Mouse (Mus musculus): ENCODE measurements around the gene B3gnt8.

B3gnt8 gene

DNA sequence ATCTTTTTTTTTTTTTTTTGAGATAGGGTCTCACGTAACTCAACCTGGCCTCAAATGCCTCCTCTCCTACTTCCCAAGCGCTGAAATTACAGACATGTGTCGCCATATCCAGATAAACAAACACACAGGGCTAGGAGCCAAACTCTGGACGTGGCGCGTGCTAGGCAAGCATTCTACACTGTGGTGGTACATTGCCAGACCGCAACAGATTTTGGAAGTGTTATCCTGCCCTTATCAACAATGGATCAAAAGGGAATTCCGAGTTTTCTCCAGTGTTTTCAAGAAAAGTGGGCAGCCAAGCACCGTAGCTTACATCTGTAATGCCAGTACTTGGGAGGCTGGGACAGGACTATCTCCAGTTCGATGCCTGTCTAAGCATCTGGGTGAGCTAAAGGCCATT, 31.3 kb downstream of the B3gnt8 start:
- DNase-seq (ENCODE audit: low read depth, low spot score) = no peak

DNA sequence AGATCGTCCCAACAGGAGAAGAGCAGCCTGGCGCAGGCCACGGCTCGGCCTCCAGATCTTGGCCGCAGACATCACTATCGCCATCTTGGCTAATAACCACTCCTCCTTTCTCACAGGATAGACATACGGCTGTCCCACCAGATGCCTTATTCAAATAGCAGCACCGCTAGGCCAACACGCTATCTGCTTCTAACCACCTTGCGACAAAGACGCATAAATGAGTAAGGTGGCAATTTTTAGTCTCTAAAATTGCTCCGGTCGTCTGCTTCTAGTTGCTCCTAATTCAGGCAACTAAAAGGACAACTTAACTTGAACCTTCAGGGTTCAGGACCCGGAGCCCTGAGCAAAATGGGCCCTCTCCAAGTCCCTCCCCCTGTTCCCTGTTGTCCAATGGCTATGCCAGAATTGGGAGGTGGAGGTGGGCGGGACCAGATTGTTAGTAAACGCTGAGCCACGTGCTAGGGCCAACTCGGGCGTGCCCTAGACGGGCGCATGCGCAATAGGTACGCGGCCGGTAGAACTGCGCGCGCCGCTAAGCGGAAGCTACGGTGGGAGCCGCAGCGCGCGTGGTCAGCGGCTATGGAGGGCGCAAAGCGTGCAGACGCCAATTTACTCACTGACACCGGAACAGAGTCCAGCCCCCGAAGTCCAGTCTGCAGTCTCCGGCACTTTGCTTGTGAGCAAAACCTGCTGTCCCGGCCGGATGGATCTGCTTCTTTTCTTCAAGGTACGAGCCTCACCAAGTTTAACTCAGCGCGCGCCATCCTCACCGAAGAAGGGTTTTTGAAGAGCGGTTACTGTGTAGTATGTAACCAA, 32.4 kb downstream of the B3gnt8 start, which contains the start of the genes Bckdha and Exosc5:
Gene Bckdha (minus strand): TSS at position 325 of the 816 bp plus-strand sequence.
Gene Exosc5 (plus strand): TSS at position 508 of the 816 bp plus-strand sequence.
- DNase-seq (ENCODE audit: low read depth, low spot score) = peak; percentile 100

DNA sequence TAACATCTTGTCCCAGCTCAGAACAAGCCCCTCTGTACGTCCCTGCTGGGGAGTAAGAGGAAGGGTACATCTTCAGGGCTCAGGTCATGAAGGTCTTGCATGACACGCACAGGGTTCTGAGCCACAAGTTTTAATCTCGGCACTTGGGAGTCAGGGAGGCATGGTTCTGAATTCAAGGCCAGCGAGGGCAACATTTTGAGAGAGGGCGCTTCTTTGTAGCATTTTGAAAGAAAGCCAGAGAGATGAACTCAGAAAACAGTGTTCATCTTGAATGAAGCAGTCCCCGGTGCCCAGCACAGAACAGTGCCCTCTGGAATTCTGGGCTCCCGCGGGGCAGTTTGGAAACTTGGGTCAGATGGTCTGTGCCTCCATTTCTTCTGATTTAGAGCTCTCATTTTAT, 39.9 kb downstream of the B3gnt8 start:
- DNase-seq (ENCODE audit: low read depth, low spot score) = no peak

DNA sequence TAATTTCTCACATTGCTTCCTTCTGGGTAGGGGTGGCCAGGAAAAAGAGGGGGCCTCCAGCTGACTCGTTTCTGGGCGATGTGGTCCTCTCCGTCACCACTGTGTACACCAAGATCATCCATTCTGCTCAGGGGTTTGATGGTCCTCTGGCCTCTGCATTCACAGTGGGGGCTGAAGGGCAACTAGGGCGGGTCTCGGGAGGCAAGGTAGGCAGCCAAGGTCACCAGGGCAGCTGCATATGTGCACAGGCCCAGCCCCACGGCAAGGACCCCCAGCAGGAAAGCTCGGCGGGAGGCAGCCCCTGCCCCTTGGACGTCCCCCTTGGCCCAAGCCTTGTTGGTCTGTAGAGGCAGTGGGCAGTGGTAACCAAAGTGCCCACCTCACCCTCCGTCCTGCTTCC, 42.7 kb downstream of the B3gnt8 start:
- DNase-seq (ENCODE audit: low read depth, low spot score) = peak; percentile 70

DNA sequence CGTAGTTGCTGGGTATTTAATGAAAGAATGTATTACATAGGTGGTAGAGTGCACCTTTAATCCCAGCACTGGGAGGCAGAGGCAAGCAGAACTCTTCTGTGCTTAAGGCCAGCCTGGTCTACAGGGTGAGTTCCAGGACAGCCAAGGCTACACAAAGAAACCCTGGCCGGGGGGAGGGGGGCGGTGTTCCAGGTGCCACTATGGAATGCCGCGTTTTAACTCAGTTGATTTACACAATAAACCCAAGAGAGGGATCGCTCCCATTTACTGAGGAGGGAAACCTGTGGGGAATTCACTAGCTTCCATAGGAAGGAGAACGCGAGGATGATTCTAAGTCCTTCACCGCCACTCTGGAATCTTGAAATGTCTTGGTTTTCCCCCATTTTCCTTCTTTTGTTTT, 43.2 kb downstream of the B3gnt8 start:
- peak; percentile 94 for DNase-seq (ENCODE audit: low read depth, low spot score)

DNA sequence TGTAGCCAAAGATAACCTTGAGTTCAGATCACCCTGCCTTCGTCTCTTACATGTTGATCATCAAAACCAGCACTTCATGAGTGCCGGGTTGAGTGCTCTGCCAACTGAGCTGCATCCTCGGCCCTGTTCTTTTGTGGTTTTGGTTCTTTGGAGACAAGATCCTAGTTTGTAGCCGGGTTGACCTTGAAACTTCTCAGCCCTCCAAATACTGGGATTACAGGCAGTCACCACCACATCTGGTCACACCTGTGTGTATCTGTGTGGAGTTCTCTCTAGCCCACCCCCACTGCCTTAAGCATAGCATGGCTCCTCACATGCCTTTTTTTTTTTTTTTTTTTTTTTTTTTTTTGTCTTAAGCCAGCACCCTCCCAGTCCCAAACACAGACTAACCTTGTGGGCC, 43.6 kb downstream of the B3gnt8 start:
- peak; percentile 62 for DNase-seq (ENCODE audit: low read depth, low spot score)

DNA sequence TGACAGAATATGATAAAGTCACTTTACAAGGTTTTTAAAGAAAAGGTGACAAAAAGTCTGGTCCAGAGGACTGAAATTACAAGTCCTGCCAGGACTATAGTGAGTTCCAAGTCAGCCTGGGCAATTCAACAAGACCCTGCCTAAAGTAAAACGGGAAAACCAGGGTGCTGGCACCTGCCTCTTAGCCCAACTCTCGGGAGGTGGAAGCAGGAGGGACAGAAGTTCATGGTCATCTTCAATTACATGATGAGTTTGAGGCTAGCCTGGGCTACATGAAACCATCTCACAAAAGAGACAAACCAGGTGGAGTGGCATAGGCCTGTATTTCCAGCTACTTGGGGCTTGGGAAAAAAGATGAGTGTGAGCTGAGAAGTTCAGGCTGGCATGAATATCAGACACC, 45.2 kb downstream of the B3gnt8 start:
- DNase-seq (ENCODE audit: low read depth, low spot score) = no peak

DNA sequence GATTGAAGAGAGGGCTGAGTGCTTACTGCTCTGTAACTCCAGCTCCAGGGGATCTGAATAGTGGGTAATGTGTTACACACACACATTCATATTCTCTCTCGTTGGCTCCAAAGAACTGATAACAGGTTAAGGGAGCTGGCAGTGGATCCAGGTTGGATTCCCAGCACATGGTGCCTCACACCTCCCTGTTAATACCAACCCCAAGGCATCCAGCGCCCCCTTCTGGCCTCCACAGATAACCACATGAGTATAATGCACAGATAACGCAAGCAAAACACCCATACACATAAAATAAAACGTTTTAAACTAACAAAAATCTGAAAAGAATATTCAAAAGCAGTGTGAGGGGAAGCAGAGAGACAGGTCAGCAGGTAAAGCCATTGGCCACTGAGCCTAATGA, 46.0 kb downstream of the B3gnt8 start:
- DNase-seq (ENCODE audit: low read depth, low spot score) = peak; percentile 75

DNA sequence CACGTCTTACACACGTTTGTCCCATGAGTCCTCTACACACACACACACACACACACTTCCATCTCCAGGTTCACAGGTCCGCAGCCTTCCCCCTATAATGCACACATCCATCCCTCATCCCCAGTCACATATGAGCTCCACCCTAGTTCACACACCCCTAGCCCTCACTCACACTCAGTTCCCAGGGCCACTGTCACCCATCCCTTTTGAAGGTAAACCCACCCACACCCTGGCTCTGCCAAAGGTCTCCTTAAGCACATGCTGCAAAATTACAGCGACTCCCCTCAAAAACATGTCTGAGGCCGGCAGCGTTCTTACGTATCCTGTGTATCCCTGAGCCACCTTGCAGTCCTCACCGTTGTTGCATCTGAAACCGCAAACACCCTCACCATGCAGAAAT, 47.8 kb downstream of the B3gnt8 start:
- no peak for DNase-seq (ENCODE audit: low read depth, low spot score)

DNA sequence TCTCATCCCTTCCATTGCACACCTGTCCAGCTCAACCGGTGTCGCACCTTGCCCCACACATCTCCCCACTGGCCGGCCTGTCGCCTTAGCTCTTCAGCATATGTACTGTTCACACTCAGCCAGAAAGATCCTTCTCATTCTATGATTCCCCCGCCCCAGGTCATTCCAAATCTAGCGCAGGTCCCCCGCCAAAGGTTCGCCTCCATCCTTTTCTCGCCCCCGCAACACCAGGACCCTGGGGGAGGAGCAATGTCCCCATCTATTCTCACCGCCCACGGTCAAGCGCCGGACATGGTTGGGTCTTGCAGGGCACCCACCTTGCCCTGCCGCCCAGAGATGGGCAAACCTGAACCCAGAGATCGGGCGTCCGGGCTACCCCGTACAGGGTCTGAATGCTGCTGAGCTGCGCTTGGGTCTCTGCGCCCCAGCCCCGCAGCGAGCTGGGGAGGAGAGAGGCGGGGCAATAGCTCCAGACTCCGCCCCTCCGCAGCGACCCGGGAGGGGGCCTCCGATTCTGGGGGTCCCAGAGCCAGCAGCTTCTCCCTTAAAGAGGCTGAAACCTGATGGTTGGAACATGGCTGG, 48.4 kb downstream of the B3gnt8 start, which contains the start of gene Tmem91:
Gene Tmem91 (minus strand): TSS at position 448 of the 582 bp plus-strand sequence.
- no peak for DNase-seq (ENCODE audit: low read depth, low spot score)

DNA sequence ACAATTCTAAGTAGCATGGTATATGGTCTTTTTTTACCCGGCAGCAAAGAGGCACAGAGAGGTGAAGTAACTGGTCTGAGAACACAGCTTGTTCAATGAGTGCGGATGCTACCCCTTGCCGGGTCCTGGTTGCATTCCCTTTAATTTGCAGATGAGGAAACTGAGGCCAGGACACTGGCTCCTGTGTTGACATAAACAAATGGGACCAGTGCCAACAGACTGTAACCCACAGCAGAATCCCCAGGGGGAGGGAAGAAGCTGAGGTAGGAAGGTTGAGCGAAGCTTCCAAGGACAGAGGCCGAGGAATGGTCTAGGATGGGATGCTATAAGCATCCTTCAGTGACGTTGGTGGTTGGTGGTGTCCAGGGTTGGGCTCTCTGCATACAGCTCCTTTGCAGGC, 49.0 kb downstream of the B3gnt8 start:
- no peak for DNase-seq (ENCODE audit: low read depth, low spot score)

DNA sequence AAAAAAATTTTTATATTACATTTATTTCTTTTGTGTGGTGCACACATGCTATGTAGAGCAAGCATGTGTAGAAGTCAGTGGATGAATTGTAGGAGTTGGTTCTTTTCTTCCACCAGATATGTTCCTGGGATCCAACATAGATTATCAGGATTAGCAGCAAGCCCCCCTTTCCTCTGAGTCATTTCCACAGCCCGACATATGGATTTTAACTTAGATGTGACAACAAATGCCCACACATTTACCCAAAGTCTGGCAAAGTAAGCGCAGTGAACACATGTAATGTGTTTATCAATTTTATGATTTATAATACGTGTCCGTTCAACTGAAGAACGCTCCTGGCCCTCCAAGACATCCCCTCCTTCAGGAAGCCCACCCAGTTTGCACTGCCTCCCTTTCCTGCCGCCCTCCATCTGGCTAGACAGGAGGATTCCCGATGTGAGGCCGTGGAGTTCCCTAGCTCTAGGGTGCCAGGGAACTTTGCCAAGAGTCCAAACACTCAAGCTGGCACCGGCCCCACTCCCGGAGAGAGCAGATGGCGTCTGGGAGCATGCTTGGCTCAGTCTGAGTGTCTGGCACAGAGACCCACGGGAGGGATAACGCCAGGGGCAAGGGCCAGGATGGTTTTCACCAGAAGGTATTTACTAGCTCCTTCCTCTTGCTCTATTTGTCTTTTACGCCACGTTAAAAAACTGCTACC, 49.8 kb downstream of the B3gnt8 start:
- DNase-seq (ENCODE audit: low read depth, low spot score) = no peak

DNA sequence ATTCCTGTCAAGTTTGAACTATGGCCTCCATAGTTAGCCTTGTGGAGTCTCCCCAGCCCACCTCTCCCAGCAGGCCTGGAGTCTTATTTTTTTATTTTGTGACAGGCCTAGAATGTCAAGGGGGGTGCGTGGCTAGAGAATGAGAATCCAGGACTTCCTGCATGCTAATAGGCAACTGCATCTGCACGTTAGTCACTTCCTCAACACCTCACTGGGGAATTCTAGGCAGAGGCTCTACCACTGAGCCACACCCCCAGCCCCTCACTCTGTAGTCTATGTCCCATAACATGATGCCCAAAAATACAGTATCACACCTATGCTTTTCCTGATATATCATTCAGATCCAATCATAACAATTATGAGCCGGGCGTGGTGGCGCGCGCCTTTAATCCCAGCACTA, 50.6 kb downstream of the B3gnt8 start:
- DNase-seq (ENCODE audit: low read depth, low spot score) = no peak

DNA sequence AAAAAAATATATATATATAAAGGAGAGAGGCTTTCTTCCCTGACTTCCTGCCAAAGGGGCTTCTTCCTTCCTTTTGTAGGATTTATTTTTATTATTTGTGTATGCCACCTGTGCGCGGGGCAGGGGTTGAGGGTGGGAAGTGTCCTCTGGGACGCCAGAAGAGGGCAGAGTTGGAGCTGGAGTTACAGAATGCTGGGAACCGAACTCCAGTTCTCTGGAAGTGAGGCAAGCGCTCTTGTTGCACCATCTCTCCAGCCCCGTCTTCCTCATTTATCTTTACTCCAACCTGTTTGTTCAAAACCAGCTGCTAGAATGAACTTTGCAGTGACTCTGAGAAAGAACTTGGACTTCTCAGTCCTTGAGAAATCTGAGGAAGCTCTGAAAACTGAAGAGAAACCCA, 53.5 kb downstream of the B3gnt8 start:
- no peak for DNase-seq (ENCODE audit: low read depth, low spot score)

DNA sequence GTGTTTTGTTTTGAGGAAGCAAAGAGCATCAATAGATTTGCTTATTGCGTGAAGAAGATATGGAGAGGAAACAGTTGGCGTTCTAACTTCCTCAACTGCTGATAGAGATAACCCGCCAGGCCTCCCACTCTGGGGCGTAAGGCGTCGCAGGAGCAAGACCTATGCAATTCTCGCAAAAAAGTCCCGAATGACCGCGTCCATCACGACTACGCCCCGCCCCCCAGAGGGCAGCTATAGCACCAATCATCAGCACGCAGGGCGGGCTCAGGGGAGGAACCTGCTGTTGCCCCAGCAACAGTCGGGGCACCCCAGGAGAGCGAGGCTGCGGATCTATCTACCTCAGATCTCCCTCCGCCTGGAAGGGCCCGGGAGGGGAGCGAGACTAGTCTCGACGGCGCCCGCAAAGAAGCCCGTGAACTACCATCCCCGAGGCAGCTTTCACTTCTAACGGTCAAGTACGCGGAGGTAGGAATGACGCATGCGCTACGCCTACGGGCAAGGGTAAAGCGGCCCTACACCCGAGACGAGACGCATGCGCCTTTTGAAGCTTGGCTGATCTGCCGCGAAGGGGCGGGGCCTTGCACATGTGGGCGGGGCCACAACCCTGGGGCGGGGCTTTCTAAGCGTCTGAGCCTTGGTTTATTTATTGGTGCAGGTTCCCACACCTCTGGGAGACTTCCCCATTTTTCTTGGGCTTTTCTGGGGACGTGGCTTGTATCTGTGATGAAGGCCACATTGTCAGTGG, 54.2 kb downstream of the B3gnt8 start, which contains the start of gene B9d2:
Gene B9d2 (plus strand): TSS at position 267 of the 745 bp plus-strand sequence.
- DNase-seq (ENCODE audit: low read depth, low spot score) = peak; percentile 98

DNA sequence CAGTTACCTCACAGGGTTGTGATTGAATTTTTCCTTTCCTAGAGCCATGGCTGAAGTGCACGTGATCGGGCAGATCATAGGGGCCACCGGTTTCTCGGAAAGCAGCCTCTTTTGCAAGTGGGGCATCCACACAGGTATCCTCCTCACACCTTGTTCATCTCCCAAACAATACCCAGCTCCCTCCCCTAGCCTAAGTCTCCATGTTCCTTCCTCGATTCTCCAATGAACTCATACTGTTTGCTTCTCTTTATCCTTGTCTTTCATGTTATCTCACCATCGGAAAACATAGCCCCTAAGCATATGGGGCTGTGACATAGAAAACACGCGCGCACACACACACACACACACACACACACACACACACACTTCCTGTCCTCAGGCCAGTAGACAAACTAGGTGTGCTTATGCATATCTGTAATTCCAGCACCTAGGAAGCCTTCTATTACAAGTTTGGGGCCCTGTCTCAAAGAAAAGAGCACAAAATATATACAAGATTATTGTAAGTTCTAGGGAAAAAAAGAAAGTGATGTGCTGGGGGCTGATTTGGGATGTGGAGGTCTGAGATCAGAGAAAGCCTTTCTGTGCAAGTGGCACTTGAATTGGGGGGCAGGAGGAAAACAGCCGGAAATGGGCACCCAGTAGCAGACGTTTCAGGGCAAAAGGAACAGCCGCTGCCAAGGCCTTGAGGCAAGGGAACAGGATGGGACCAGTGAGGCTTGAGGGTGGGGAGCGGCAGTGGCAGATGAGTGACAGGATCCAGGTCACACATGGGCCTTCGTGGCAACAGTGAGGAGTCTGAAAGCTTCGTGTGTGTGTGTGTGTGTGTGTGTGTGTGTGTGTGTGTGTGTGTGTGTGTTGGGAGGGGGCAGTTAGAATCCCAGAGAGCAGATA, 55.1 kb downstream of the B3gnt8 start:
- DNase-seq (ENCODE audit: low read depth, low spot score) = no peak

DNA sequence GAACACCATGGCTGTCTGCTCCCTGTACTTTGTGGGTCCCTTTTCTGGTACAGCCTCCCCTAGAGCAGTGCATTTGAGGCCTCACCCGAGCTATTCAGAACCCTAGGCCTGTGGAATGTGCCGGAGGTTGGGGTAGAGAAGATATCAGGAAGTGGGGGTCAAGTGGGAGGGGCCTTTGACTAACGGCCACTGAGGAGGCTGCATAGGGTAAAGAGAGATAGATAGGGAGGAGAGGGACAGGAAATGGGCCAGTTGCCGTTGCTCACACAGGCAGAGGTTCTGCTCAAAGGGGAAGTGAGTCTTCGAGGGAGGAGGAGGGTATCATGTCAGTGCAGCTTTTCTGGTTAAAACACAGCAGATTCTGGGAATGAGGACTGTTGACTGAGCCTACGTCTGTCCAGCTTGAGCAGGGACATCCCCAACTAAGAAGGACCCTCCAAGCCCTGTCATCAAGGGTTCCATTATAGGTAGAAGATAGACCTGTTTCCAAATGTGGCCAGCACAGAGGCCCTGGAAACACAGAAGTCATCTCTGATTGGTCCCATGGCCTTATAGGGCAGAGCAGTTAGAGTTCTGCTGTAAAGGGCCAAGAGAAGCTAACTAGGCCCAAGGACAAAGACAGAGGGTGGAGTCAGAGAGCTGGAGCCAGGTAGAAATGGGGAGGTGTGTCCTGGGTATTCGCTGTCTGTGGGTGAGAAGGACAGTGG, 57.2 kb downstream of the B3gnt8 start:
- no peak for DNase-seq (ENCODE audit: low read depth, low spot score)

DNA sequence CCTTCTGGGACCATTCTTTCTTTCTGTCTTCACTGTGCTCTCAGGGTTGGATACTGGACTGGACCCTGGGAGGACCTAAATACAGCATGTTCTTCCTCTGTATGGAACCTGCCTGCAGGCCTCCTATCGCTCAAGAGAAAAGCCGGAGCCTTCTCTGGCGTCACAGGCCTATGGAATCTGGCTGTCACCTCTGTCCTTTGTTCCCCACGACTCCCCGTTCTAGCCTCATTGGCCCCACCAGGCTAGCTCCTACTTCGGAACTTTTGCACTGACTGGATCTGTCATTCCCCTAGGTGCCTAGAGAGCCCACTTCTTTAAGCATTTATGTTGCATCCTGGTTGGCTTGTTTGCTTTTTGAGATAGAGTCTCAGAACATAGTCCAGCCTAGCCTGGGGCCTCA, 58.2 kb downstream of the B3gnt8 start:
- DNase-seq (ENCODE audit: low read depth, low spot score) = no peak

All from ZHBTc4 (cell line).